8 mouse cellular contexts compared by ENCODE assay signal in the genomic region with DNA sequence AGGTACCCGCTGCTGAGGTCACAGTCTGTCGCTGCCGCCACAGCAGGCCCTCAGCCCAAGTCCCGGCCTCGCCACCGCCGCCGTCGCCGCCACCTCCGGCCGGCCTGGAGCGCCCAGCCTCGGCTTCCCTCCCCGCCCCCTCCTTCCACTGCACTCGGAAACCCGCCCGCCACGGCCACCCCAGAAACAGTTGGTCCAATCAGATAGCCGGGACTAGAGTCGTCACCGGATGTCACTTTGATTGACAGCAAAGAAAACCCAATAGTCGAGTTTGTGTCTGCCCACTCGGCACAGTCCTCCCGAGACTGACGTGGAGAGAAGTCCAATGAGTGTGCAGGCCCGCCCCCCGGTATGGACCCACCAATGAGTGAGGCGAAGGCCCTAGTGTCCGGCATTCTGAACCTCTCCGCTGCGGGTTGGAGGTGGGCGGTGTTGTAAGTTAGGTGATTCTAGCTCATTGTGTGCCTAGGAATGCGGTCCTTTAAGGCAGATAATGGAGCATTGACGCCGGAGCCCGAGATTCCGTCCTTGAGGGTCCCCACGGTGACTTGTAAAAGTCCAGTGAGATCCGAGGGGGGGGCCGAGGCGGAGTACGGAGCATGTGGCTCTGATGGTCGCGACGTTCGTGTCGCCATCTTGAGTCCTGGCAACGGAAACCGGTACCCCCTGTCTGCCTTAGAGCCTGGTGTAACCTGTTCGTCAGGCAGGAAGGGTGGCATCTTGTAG. TPM values are rescaled to one million over a fixed set of nuclear protein-coding genes. Genes with fewer than 3 reads are reported as not detected.
DNase-seq lines count a peak whose midpoint lies in the region; ATAC-seq and TF ChIP-seq lines count a peak whose summit lies in the region.

A gene (minus strand): TSS at position 156 of the 726 bp plus-strand sequence.

- no peaks in the 10 kb centered on the region for H3K27me3 ChIP-seq in embryonic facial prominence, embryonic 13.5 days
- no peaks in the 10 kb centered on the region for H3K27me3 ChIP-seq in kidney, adult 2 months (replicated peaks; ENCODE audit: control insufficient read depth, insufficient read depth, low read length)
- H3K27me3 ChIP-seq in limb, embryonic 12.5 days = no peaks in the 10 kb centered on the region
- H3K27me3 ChIP-seq in midbrain, embryonic 15.5 days (replicated peaks) = no peaks in the 10 kb centered on the region
- no peaks in the 10 kb centered on the region for H3K27me3 ChIP-seq in spleen, adult 2 months (ENCODE audit: control insufficient read depth, insufficient read depth, low read length)

- H3K4me3 ChIP-seq in embryonic facial prominence, embryonic 13.5 days = peak within 1 kb of the TSS; percentile 90
- peak within 1 kb of the TSS; percentile 95 for H3K4me3 ChIP-seq in kidney, adult 2 months (ENCODE audit: insufficient read depth, low read depth, low read length)
- H3K4me3 ChIP-seq in limb, embryonic 12.5 days (replicated peaks) = peak within 1 kb of the TSS; percentile 79
- peak within 1 kb of the TSS; percentile 98 for H3K4me3 ChIP-seq in midbrain, embryonic 15.5 days
- peak within 1 kb of the TSS; percentile 81 for H3K4me3 ChIP-seq in spleen, adult 2 months (ENCODE audit: extremely low read depth, insufficient read depth, insufficient read length)

- H3K4me1 ChIP-seq in embryonic facial prominence, embryonic 13.5 days = peaks cover 44% of the 10 kb centered on the region
- H3K4me1 ChIP-seq in kidney, adult 2 months (ENCODE audit: control insufficient read depth, insufficient read depth, low read length) = peaks cover 27% of the 10 kb centered on the region
- H3K4me1 ChIP-seq in limb, embryonic 12.5 days (replicated peaks) = peaks cover 43% of the 10 kb centered on the region
- H3K4me1 ChIP-seq in midbrain, embryonic 15.5 days = peaks cover 46% of the 10 kb centered on the region
- peaks cover 3% of the 10 kb centered on the region; the same call in 1 of the 2 replicates for H3K4me1 ChIP-seq in spleen, adult 2 months (ENCODE audit: control insufficient read depth, insufficient read depth, insufficient read length)

- peak; percentile 99 for ATAC-seq in embryonic facial prominence, embryonic 13.5 days (ENCODE audit: insufficient number of reproducible peaks, insufficient read depth, low FRiP score, low TSS enrichment, low read depth)
- ATAC-seq in limb, embryonic 12.5 days (ENCODE audit: insufficient number of reproducible peaks, insufficient read depth, low FRiP score, low TSS enrichment, low read depth) = peak; percentile 100
- ATAC-seq in midbrain, embryonic 15.5 days (replicated peaks) = peak; percentile 100

- peaks cover 19% of the 10 kb centered on the region for H3K36me3 ChIP-seq in embryonic facial prominence, embryonic 13.5 days
- H3K36me3 ChIP-seq in kidney, adult 2 months (ENCODE audit: control insufficient read depth, insufficient read depth, low read length) = no peaks in the 10 kb centered on the region
- H3K36me3 ChIP-seq in limb, embryonic 12.5 days = peaks cover 22% of the 10 kb centered on the region
- H3K36me3 ChIP-seq in midbrain, embryonic 15.5 days (replicated peaks) = peaks cover 4% of the 10 kb centered on the region
- peaks cover 9% of the 10 kb centered on the region for H3K36me3 ChIP-seq in spleen, adult 2 months (ENCODE audit: control insufficient read depth, insufficient read depth, low read length)

- H3K4me2 ChIP-seq in embryonic facial prominence, embryonic 13.5 days = peak within 1 kb of the TSS; percentile 97
- H3K4me2 ChIP-seq in limb, embryonic 12.5 days = peak within 1 kb of the TSS; percentile 82
- H3K4me2 ChIP-seq in midbrain, embryonic 15.5 days = peak within 1 kb of the TSS; percentile 88

- under 1% methylated on average over 50 of the region's 51 CpGs for WGBS in embryonic facial prominence, embryonic 13.5 days
- under 1% methylated on average over 51 of the region's 51 CpGs for WGBS in kidney, adult 2 months
- under 1% methylated on average over 49 of the region's 51 CpGs for WGBS in limb, embryonic 12.5 days
- WGBS in midbrain, embryonic 15.5 days = under 1% methylated on average over 51 of the region's 51 CpGs
- WGBS in spleen, adult 2 months = under 1% methylated on average over 51 of the region's 51 CpGs

- H3K27ac ChIP-seq in embryonic facial prominence, embryonic 13.5 days = peak within 1 kb of the TSS; percentile 97
- H3K27ac ChIP-seq in kidney, adult 2 months (ENCODE audit: insufficient read depth, low read depth, low read length) = peak within 1 kb of the TSS; percentile 99
- H3K27ac ChIP-seq in limb, embryonic 12.5 days = peak within 1 kb of the TSS; percentile 98
- H3K27ac ChIP-seq in midbrain, embryonic 15.5 days = peak within 1 kb of the TSS; percentile 96
- peak within 1 kb of the TSS; percentile 95 for H3K27ac ChIP-seq in spleen, adult 2 months (ENCODE audit: insufficient read depth, low read length)

- no peak for TF ChIP-seq CTCF in kidney, adult 2 months (conservative IDR thresholded peaks at IDR 0.05; ENCODE audit: insufficient read depth, insufficient read length, low read depth, low read length)
- TF ChIP-seq CTCF in spleen, adult 2 months (IDR thresholded peaks at IDR 0.05; ENCODE audit: extremely low read depth, insufficient read depth, insufficient read length, insufficient replicate concordance) = no peak

- TF ChIP-seq POLR2A in kidney, adult 2 months (IDR thresholded peaks at IDR 0.05; ENCODE audit: low read depth, low read length) = peak; percentile 27
- peak; percentile 47 for TF ChIP-seq POLR2A in spleen, adult 2 months (IDR thresholded peaks at IDR 0.05; ENCODE audit: low read depth, low read length)

- no peaks in the 10 kb centered on the region for H3K9me3 ChIP-seq in embryonic facial prominence, embryonic 13.5 days
- H3K9me3 ChIP-seq in limb, embryonic 12.5 days = no peaks in the 10 kb centered on the region
- H3K9me3 ChIP-seq in midbrain, embryonic 15.5 days = no peaks in the 10 kb centered on the region

- peak; percentile 94 for DNase-seq in 3134 (ENCODE audit: extremely low read depth, insufficient read length, low spot score)
- DNase-seq in adrenal gland, postnatal 36 days = peak; percentile 98 to 99
- DNase-seq in heart, adult 18-20 months = peak; percentile 99 to 100
- peak; percentile 100 for DNase-seq in kidney, adult 2 months
- DNase-seq in spleen, adult 2 months (ENCODE audit: low read depth in 1 of 2, low spot score in 2 of 2) = peak; percentile 99

- peak within 1 kb of the TSS; percentile 92 for H3K9ac ChIP-seq in embryonic facial prominence, embryonic 13.5 days
- H3K9ac ChIP-seq in limb, embryonic 12.5 days (replicated peaks) = peak within 1 kb of the TSS; percentile 79
- peak within 1 kb of the TSS; percentile 80 for H3K9ac ChIP-seq in midbrain, embryonic 15.5 days

RNA-seq across cellular contexts. Expression of the gene that starts here (rescaled TPM):
- total RNA-seq in adrenal gland, postnatal 36 days (2021) = 100 to 1,000 TPM; 526 to 605 TPM
- polyA plus RNA-seq in embryonic facial prominence, embryonic 13.5 days (2015; fragmentation: Nextera tagmentation; extraction: Ambion mirVana) = 61.7 and 66.5 TPM in 2 replicates
- 100 to 1,000 TPM; 458 to 487 TPM for total RNA-seq in heart, adult 18-20 months (2021)
- polyA plus RNA-seq in kidney, adult 2 months (2012; rRNA removed) = 230 and 252 TPM in 2 replicates
- polyA plus RNA-seq in limb, embryonic 12.5 days (2016; fragmentation: Nextera tagmentation; extraction: Ambion mirVana) = 66.3 and 70.1 TPM in 2 replicates
- 80.9 and 81.2 TPM in 2 replicates for polyA plus RNA-seq in midbrain, embryonic 15.5 days (2015; fragmentation: Nextera tagmentation; extraction: Ambion mirVana)
- 63.0 and 76.9 TPM in 2 replicates for polyA plus RNA-seq in spleen, adult 2 months (2012; rRNA removed)

Comparison
In these comparisons a context has a peak if more than half of its experiments do, and no peak if none do; other contexts are left out.
1. Peak in every context shown above with its lines: DNase-seq, ATAC-seq, H3K4me3 ChIP-seq and H3K27ac ChIP-seq.